Mouse (Mus musculus) heart, postnatal 0 days (tissue): ENCODE measurements around the gene Sar1a. TPM values are rescaled to one million over a fixed set of nuclear protein-coding genes. Genes with fewer than 3 reads are reported as not detected.

ENCODE experiments used
- ATAC-seq: fragments of 200-750 bp; cut with Nextera tagmentation; 2 replicates; pipeline ENCODE4 v1.8.0; 2017; ENCODE audit warnings: low read depth, moderate number of reproducible peaks, moderate library complexity; ENCODE audit not compliant: insufficient read depth
- DNase-seq: peaks from one replicate; pipeline ENCODE4 v3.0.0-alpha.2; 2016; ENCODE audit warnings: low spot score
- H3K27ac ChIP-seq: fragments of 300-500 bp; sonication (generic); 2 replicates; pipeline ENCODE4 v1.5.1; 2014; ENCODE audit warnings: low read depth, mild to moderate bottlenecking
- H3K27me3 ChIP-seq: fragments of 300-500 bp; sonication (generic); 2 replicates; pipeline ENCODE4 v1.6.1; 2014; ENCODE audit warnings: low read length, mixed read lengths; ENCODE audit not compliant: control insufficient read depth, insufficient read depth
- H3K36me3 ChIP-seq: fragments of 300-500 bp; sonication (generic); replicated peaks from 2 replicates; pipeline ENCODE4 v1.6.1; 2014; ENCODE audit warnings: low read length, mixed read lengths; ENCODE audit not compliant: control insufficient read depth, insufficient read depth
- H3K4me1 ChIP-seq: fragments of 300-500 bp; sonication (generic); 2 replicates; pipeline ENCODE4 v1.6.1; 2014; ENCODE audit warnings: antibody characterized with exemption; ENCODE audit not compliant: control insufficient read depth, insufficient read depth
- H3K4me2 ChIP-seq: fragments of 300-500 bp; sonication (generic); 2 replicates; pipeline ENCODE4 v1.6.1; 2014; ENCODE audit warnings: low read depth, mild to moderate bottlenecking, low read length, moderate library complexity
- H3K4me3 ChIP-seq: fragments of 300-500 bp; sonication (generic); 2 replicates; pipeline ENCODE4 v1.5.1; 2014; ENCODE audit warnings: low read depth, low read length
- H3K9ac ChIP-seq: fragments of 300-500 bp; sonication (generic); replicated peaks from 2 replicates; pipeline ENCODE4 v1.6.1; 2014; ENCODE audit warnings: low read depth, low read length, mixed read lengths
- H3K9me3 ChIP-seq: fragments of 300-500 bp; sonication (generic); replicated peaks from 2 replicates; pipeline ENCODE4 v1.6.1; 2016; ENCODE audit warnings: low read length; ENCODE audit not compliant: control insufficient read depth
- CTCF ChIP-seq: IDR thresholded peaks from 2 replicates; pipeline ENCODE4 v1.5.1; 2016; ENCODE audit warnings: antibody characterized with exemption, control low read depth, low read depth
- EP300 ChIP-seq: IDR thresholded peaks from 2 replicates; pipeline ENCODE4 v1.6.1; 2016; ENCODE audit warnings: antibody characterized with exemption, low read depth
- WGBS: fragments of 180-500 bp; shearing (Covaris S2); extraction: QIAGEN DNeasy Blood & Tissue Kit; methylation state at CpG from one replicate; pipeline ENCODE4 v1.1.7; 2014; 5-methylcytosine and 5-hydroxymethylcytosine counted together
- polyA plus RNA-seq: library from polyadenylated mRNA; unstranded; fragments of >200 nt; fragmentation: Nextera tagmentation; extraction: Ambion mirVana; gene quantifications from 2 replicates; pipeline ENCODE4 v1.2.1, GENCODE M21; 2015
- total RNA-seq: library from RNA; depleted of rRNA; stranded (reverse); fragments of >200 nt; gene quantifications from 2 replicates; pipeline ENCODE4 v1.2.3, GENCODE M21; 2014; ENCODE audit warnings: low replicate concordance

Sar1a gene
- total and polyA plus RNA-seq, 2 experiments from 2014 or later, result 137 to 151 TPM

GRCm38 (mm10) chr10:61665651-61666050 is 14.4 kb upstream of the Sar1a start:
- 58% methylated on average over 3 of the region's 3 CpGs for WGBS
- Histone ChIP-seq H3K4me3 (no peak overlapping the region), H3K4me1 (no peaks in the 10 kb centered on the region), H3K9ac (no peak overlapping the region), H3K4me2 (no peak overlapping the region), H3K27me3 (no peaks in the 10 kb centered on the region), H3K36me3 (peaks cover 56% of the 10 kb centered on the region), H3K9me3 (no peaks in the 10 kb centered on the region), H3K27ac (no peak overlapping the region)
- DNase-seq (no peak), ATAC-seq (no peak)
- TF ChIP-seq EP300, result no peak
- TF ChIP-seq CTCF, result no peak

DNA sequence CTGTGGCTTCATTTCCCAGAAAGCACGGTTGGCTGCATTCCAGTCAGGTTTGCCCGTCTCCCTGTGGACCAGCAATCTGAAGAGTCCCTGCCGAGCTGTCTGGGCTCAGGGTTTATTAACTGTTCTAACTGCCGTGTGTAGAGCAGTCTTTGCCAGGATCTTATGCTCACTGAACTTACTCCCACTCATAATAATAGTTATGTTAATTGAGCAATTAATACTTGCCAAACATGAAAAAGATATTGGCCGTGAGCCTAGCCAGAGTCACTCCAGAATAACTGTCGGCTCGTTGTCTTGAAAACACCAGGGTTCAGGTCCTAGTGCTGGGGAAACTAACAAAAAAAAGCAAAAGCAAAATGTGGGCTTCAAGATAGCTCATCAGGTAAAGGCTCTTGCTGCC is 10.8 kb upstream of the Sar1a start:
- 77% methylated on average over 7 of the region's 7 CpGs for whole genome bisulfite sequencing

DNA sequence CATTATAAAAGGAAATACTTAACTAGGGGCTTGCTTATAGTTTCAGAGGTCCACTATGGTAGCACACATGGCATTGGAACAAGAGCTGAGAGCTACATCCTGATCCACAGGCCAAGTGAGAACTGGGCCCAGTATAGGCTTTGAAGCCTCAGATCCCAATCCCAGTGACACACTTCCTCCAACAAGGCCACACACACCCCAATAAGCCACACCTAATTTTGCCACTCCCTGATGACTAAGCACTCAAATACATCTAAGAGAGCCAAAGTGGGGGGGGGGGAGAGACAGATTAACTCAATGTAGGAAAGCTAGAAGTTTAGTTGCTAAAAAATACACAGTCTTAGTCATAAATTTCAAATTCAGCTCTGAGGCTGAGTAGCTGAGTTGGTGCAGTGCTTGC is 10.2 kb upstream of the Sar1a start:
- Histone ChIP-seq H3K4me3 (no peak overlapping the region), H3K9ac (no peak overlapping the region), H3K27me3 (no peaks in the 10 kb centered on the region), H3K4me1 (no peaks in the 10 kb centered on the region), H3K36me3 (peaks cover 61% of the 10 kb centered on the region), H3K9me3 (no peaks in the 10 kb centered on the region), H3K27ac (no peak overlapping the region), H3K4me2 (no peak overlapping the region)
- DNase-seq (no peak), ATAC-seq (no peak)
- TF ChIP-seq CTCF, result no peak

More for the DNA sequence above, 10.8 kb upstream of the Sar1a start:
- H3K36me3 ChIP-seq, result peaks cover 58% of the 10 kb centered on the region
- TF ChIP-seq CTCF (no peak), EP300 (no peak)
- no peak overlapping the region for H3K9ac ChIP-seq
- DNase-seq (no peak), ATAC-seq (no peak)
- H3K4me1 ChIP-seq, result no peaks in the 10 kb centered on the region
- H3K4me2 ChIP-seq, result no peak overlapping the region
- H3K4me3 ChIP-seq, result no peak overlapping the region
- H3K27ac ChIP-seq, result no peak overlapping the region
- H3K27me3 ChIP-seq, result no peaks in the 10 kb centered on the region
- H3K9me3 ChIP-seq, result no peaks in the 10 kb centered on the region

GRCm38 (mm10) chr10:61670758-61671157 is 9.3 kb upstream of the Sar1a start:
- Histone ChIP-seq H3K9ac (no peak overlapping the region), H3K4me3 (no peak overlapping the region), H3K36me3 (peaks cover 57% of the 10 kb centered on the region), H3K27ac (no peak overlapping the region), H3K9me3 (no peaks in the 10 kb centered on the region), H3K4me2 (no peak overlapping the region), H3K27me3 (no peaks in the 10 kb centered on the region), H3K4me1 (no peaks in the 10 kb centered on the region)
- TF ChIP-seq CTCF (0 out of 2 replicates have a peak, but pooled peaks have one; percentile 11), EP300 (no peak)
- no peak for DNase-seq
- ATAC-seq, result no peak
- 96% methylated on average over 3 of the region's 3 CpGs for WGBS

DNA sequence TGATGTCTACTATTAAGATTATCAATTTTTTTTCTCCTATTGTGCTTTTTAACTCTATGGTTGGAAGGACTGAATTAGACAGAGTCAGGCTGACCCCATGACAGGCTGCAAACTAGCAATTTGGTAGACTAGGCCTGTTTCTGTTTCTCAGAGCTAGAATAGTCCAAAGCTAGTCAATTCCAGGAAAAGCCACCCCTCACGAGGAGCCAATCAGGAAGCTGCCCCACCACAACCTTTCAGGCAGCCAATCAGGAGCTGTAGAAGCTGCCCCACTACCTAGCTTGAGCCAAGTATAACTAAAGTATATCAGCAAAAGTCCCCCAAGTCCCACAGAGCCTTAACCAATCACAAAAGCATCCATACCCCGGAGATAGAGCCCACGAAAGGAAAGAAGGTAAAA is 4.2 kb upstream of the Sar1a start:
- TF ChIP-seq CTCF, result no peak
- no peak for TF ChIP-seq EP300
- H3K4me2 ChIP-seq, result no peak overlapping the region
- H3K4me3 ChIP-seq, result no peak overlapping the region

GRCm38 (mm10) chr10:61679545-61679944 is 554 bp upstream of the Sar1a start:
- 32% methylated on average over 9 of the region's 9 CpGs for WGBS
- H3K27me3 ChIP-seq, result no peaks in the 10 kb centered on the region
- peak overlapping the region; percentile 91 for H3K27ac ChIP-seq
- peak overlapping the region; percentile 98 for H3K4me3 ChIP-seq
- no peak for DNase-seq
- H3K4me2 ChIP-seq, result peak overlapping the region; percentile 75
- H3K9me3 ChIP-seq, result no peaks in the 10 kb centered on the region
- peak overlapping the region; percentile 97 for H3K9ac ChIP-seq
- ATAC-seq, result no peak
- 0 out of 2 replicates have a peak, but pooled peaks cover 11% of the 10 kb centered on the region for H3K36me3 ChIP-seq
- TF ChIP-seq CTCF, result no peak
- H3K4me1 ChIP-seq, result peaks cover 15% of the 10 kb centered on the region

More for the DNA sequence above, 4.2 kb upstream of the Sar1a start:
- Histone ChIP-seq H3K27ac (no peak overlapping the region), H3K4me1 (peaks cover 8% of the 10 kb centered on the region; the same call in 1 of the 2 replicates), H3K36me3 (peaks cover 25% of the 10 kb centered on the region; the same call in 1 of the 2 replicates), H3K9me3 (no peaks in the 10 kb centered on the region), H3K27me3 (no peaks in the 10 kb centered on the region), H3K9ac (no peak overlapping the region)
- 68% methylated on average over 3 of the region's 3 CpGs for WGBS
- ATAC-seq (no peak), DNase-seq (no peak)
